Mouse (Mus musculus): ENCODE results near the gene Arv1. TPM values are rescaled to one million over a fixed set of nuclear protein-coding genes. Genes with fewer than 3 reads are reported as not detected.

Gene Arv1
- total RNA-seq, 2 experiments from 2014 or later, result 0.92 to 5.3 TPM

Other genes with a start within 250 kb of the Arv1 start
- 11.0 and 14.4 TPM in 2 replicates for gene Cog2, start 201.4 kb upstream of the Arv1 start, total RNA-seq (2015)
- gene Cog2, start 201.4 kb upstream of the Arv1 start, total RNA-seq (2017), result 16.7 and 21.7 TPM in 2 replicates
- gene Agt, start 152.4 kb upstream of the Arv1 start, total RNA-seq (2015), result 0.27 TPM in 1 of 2 replicates, not detected in the other
- 0.11 and 0.94 TPM in 2 replicates for gene Agt, start 152.4 kb upstream of the Arv1 start, total RNA-seq (2017)
- gene Capn9, start 146.0 kb upstream of the Arv1 start, total RNA-seq (2015), result not detected in 2 replicates
- gene Capn9, start 146.0 kb upstream of the Arv1 start, total RNA-seq (2017), result not detected in 2 replicates
- 6.2 and 7.5 TPM in 2 replicates for gene 2310022B05Rik, start 58.8 kb upstream of the Arv1 start, total RNA-seq (2015)
- 1.6 and 2.1 TPM in 2 replicates for gene 2310022B05Rik, start 58.8 kb upstream of the Arv1 start, total RNA-seq (2017)
- 34.0 and 47.9 TPM in 2 replicates for gene Ttc13, start 156 bp upstream of the Arv1 start, total RNA-seq (2015)
- gene Ttc13, start 156 bp upstream of the Arv1 start, total RNA-seq (2017), result 32.7 and 36.7 TPM in 2 replicates
- 0.98 and 1.3 TPM in 2 replicates for gene Fam89a, start 29.7 kb downstream of the Arv1 start, total RNA-seq (2015)
- gene Fam89a, start 29.7 kb downstream of the Arv1 start, total RNA-seq (2017), result 0.33 TPM in 1 of 2 replicates, not detected in the other
- gene Trim67, start 71.0 kb downstream of the Arv1 start, total RNA-seq (2015), result not detected in 2 replicates
- 0.04 TPM in 1 of 2 replicates, not detected in the other for gene Trim67, start 71.0 kb downstream of the Arv1 start, total RNA-seq (2017)
- 44.3 and 54.3 TPM in 2 replicates for gene Gnpat, start 140.9 kb downstream of the Arv1 start, total RNA-seq (2015)
- gene Gnpat, start 140.9 kb downstream of the Arv1 start, total RNA-seq (2017), result 43.9 and 50.3 TPM in 2 replicates
- gene 2810004N23Rik, start 141.0 kb downstream of the Arv1 start, total RNA-seq (2015), result 11.6 and 13.2 TPM in 2 replicates
- 23.9 and 24.4 TPM in 2 replicates for gene 2810004N23Rik, start 141.0 kb downstream of the Arv1 start, total RNA-seq (2017)
- 6.5 and 8.9 TPM in 2 replicates for gene Exoc8, start 175.6 kb downstream of the Arv1 start, total RNA-seq (2015)
- gene Exoc8, start 175.6 kb downstream of the Arv1 start, total RNA-seq (2017), result 14.5 and 16.1 TPM in 2 replicates
- 11.0 and 11.1 TPM in 2 replicates for gene Sprtn, start 175.7 kb downstream of the Arv1 start, total RNA-seq (2015)
- 18.9 and 20.7 TPM in 2 replicates for gene Sprtn, start 175.7 kb downstream of the Arv1 start, total RNA-seq (2017)
- gene Egln1, start 227.2 kb downstream of the Arv1 start, total RNA-seq (2015), result 26.5 and 28.4 TPM in 2 replicates
- gene Egln1, start 227.2 kb downstream of the Arv1 start, total RNA-seq (2017), result 17.8 and 19.2 TPM in 2 replicates

Data from megakaryocyte, adult 5-6 weeks (primary cell).